Mouse (Mus musculus): Measurements from ENCODE around the gene Nfkbib.

Gene Nfkbib

DNA sequence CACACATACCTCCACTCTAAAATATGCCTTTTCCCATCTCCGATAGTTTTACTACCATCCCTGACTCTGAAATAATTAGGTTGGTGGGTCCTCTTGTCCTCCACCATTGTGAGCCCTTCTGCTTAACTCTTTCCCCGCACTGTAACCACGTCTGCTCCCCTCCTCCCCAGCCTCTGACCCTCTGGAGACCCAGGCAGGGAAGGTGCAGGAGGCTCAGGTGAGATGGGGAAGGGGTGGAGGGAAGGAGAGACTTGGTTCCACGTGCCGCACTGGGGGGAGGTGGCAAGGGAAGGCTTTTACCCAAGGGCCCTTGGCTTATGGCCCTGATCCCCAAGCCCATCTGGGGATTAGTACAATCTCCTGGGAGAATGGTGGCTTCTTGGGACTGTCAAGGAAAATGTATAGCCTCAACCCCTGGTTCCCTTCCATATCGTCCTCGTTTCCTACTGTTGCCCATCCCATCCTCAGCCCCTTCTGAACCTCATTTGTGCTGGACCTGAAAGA lies at the start of gene Nfkbib:
Gene Nfkbib (minus strand): TSS at position 51 of the 504 bp plus-strand sequence.
- no peak for DNase-seq (ENCODE audit: low spot score in 2 of 2)

- no peak for DNase-seq (ENCODE audit: low spot score in 2 of 2)
These were observed 49.6 kb upstream of the Nfkbib start for GRCm38 (mm10) chr7:28816920-28817319.

DNA sequence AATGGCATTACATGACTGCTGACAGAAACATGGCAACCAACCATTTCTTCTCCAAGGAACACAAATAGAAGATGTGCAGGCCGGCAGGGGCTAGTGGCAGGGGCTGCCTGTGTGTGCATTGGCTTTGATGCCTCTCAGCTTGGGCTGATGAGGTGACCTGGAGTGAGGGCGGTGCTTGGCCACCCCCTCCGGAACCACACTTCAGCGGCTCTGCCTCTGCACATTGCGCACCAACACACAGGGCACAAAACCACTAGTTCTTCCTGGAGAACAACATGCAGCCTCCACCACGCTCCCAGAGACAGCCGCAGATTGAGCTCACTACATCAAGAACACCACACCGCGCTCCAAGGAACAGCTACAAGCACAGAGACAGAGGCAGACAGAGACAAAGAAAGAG lies 48.9 kb upstream of the Nfkbib start:
- DNase-seq (ENCODE audit: low spot score in 2 of 2) = no peak

GRCm38 (mm10) chr7:28815230-28815629 lies 47.9 kb upstream of the Nfkbib start:
- DNase-seq (ENCODE audit: low spot score in 2 of 2) = no peak

GRCm38 (mm10) chr7:28814306-28815034 lies 47.2 kb upstream of the Nfkbib start:
- no peak for DNase-seq (ENCODE audit: low spot score in 2 of 2)

DNA sequence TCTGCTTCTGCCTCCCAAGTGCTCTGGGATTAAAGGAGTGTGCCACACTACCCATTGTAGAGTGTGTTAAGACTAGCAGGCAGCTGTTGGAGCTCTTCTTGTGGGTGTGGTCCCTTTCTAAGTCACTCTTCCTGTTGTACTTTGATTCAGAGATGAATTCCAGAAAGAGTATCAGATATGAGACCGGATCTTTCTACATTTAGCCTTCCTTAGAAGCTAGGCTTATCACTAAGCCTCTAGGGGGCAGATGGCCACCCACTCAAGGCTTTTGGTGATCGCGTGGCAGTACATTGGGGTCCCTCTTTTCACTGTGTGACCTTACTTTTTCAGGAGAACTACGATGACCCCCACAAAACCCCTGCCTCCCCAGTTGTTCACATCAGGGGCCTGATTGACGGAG lies 45.6 kb upstream of the Nfkbib start:
- no peak for DNase-seq (ENCODE audit: low spot score in 2 of 2)

- no peak for DNase-seq (ENCODE audit: low spot score in 2 of 2)
These were observed 45.1 kb upstream of the Nfkbib start for GRCm38 (mm10) chr7:28812436-28812835.

- no peak for DNase-seq (ENCODE audit: low spot score in 2 of 2)
These were observed 44.4 kb upstream of the Nfkbib start for GRCm38 (mm10) chr7:28811640-28812275.

DNA sequence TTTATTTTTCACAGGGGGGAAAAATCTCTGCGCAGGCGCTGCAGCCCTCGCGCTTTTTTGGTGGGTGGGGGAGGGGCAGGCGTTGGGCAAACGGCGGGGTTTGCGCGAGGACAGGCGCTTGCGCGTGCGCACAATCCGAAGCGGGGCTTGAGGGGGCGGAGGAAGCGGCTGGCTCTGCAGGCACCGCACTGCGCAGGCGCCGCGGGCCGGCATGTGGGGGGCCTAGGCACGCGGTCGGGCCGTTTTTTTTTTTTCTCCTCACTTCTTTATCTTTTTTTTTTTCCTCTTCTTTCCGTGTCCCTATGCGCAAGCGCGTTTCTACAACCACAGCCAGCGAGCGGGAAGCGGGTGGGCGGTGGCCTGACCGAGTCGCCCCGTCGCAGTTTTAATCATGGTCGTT lies 43.9 kb upstream of the Nfkbib start:
- DNase-seq (ENCODE audit: low spot score in 2 of 2) = peak; percentile 94 to 96

DNA sequence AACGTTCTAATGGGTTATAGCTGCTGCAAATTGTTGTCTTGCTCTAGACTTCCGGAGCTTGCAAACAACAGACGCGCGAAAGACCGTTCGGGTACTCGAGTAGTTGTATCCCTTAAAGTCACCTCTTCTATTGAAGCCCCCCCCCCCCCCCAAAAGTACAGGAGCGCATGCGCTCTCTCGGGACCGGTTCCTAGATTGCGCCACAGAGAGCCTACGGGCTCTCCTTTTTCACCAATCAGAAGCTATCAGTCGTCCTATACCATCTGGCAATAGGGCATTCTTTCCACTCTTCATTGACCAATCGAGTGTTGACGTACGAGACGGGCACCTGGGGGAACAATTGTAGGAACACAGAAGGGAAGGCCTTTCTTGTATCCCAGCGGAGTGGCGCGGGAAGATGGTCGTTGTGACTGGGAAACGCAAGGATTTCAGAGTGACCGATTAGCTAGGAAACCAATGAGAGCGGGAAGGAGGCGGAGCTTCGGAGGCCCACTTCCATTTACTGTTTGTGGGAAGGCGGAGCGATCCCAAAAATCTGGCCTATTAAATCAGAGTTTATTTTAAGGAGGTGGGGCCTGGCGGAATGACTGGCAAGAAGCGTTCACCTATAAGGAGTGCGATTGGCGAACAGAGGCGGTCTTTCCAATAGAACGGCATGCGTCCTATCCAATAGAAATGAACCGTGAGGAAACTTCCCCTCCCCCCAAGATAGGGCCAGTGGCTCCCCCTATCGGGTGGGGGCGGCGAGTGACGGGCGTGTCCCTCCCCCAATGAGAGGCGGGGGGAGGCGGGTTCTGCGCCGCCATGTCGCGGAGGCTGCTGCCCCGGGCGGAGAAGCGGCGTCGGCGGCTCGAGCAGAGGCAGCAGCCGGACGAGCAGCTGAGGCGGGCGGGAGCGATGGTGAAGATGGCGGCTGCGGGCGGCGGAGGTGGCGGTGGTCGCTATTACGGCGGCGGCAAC lies 43.1 kb upstream of the Nfkbib start:
- peak; percentile 98 to 99 for DNase-seq (ENCODE audit: low spot score in 2 of 2)

GRCm38 (mm10) chr7:28809401-28810089 lies 42.2 kb upstream of the Nfkbib start:
- DNase-seq (ENCODE audit: low spot score in 2 of 2) = no peak

DNA sequence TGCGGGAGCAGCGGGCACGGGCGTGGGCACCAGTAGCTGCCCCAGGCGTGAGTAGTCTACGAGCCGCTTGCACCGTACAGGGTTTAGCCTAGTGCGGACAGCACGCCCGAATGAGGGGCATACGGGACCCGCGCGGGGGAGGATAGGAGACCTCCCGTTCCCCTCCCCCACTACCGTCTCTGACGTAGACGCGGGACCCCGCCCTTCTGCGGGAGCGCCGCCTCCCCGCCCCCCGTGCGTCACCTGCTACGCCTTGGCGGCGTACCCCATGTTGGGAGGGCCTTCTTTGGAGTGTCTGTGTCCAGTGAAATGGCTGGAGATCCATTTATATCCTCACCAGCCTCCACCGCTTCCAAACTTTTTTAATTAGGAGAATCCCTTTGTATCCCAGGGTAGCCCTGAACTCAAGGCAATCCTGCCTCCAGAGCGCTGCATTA lies 41.7 kb upstream of the Nfkbib start:
- DNase-seq (ENCODE audit: low spot score in 2 of 2) = peak; percentile 94 to 96

DNA sequence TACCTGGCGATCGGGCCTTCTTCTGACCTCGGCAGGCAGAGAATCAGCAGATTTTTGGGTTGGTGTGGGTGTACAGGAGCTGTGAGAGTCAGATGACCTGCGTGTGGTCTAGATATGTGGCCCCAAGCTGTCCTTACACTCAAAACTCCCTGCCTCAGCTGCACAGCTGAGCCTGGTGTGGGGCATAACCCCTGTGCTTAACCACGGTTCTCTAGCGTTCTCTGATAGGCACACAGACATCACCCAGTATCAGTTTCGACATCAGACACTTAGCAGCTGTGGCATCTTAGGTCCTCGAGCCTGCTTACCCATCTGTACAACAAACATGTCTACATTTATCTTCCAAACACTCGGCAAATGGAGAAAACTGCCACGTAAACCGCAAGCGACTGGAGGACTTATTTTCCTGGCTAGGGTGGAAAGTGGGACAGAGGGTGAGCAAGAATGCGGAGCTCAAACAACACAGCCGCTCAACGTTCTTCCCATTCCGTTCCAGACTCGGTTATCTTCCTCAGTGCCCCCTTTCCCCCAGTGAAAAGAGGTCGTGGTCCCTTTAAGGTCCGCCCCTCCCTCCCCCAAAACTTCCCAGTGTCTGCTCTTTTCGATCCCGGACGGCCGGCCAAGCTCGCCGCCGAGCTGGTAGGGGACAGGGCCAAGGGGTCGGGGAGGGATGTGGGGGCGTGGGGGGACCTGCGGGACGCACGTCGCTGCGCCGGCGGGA lies 41.1 kb upstream of the Nfkbib start, which contains the start of gene Hnrnpl:
Gene Hnrnpl (plus strand): TSS at position 321 of the 721 bp plus-strand sequence.
- peak in 1 of 2 experiments; percentile 76 for DNase-seq (ENCODE audit: low spot score in 2 of 2)

GRCm38 (mm10) chr7:28807641-28808220 lies 40.4 kb upstream of the Nfkbib start:
- DNase-seq (ENCODE audit: low spot score in 2 of 2) = peak in 1 of 2 experiments; percentile 51

GRCm38 (mm10) chr7:28806869-28807268 lies 39.6 kb upstream of the Nfkbib start:
- DNase-seq (ENCODE audit: low spot score in 2 of 2) = no peak

DNA sequence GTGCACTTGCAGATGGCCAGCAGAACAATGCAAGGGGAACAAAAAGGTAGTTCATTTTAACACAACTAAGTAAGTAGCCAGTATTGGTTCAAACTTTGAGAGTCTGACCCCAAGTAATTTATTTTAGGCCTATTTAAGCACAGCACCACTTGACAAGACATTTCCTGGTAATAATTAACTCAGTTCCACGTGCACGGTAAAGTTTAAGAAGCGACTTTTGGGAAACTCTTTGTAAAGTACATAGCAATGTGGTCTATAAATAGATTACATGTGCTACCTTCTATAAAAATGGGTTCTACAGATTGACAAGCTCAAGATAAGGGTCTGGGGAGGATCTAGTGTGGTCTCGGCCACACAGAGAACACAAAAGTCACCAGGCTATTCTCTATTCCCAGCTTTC lies 36.4 kb upstream of the Nfkbib start:
- DNase-seq (ENCODE audit: low spot score in 2 of 2) = no peak

GRCm38 (mm10) chr7:28802846-28803588 lies 35.7 kb upstream of the Nfkbib start:
- DNase-seq (ENCODE audit: low spot score in 2 of 2) = no peak

GRCm38 (mm10) chr7:28801901-28802670 lies 34.8 kb upstream of the Nfkbib start:
- peak in 1 of 2 experiments; percentile 69 for DNase-seq (ENCODE audit: low spot score in 2 of 2)

DNA sequence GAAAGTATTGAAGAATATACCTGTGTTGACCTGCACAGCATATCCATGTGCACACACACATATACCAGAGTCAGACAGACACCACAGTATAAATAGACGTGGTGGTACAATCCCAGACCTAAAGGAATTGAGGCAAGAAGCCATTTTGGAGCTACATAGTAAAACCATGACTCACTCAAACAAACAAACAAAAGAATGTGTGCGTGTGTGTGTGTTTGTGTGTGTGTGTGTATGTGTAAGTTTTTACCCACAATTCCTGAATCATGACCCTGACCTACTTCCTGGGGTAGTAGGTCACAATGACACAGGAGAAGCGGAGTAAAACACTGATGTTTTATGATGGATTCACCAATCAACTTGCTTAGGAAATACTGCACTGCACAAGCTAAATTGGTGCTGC lies 34.1 kb upstream of the Nfkbib start:
- no peak for DNase-seq (ENCODE audit: low spot score in 2 of 2)
